8 mouse cellular contexts compared by ENCODE assay signal in the genomic region with DNA sequence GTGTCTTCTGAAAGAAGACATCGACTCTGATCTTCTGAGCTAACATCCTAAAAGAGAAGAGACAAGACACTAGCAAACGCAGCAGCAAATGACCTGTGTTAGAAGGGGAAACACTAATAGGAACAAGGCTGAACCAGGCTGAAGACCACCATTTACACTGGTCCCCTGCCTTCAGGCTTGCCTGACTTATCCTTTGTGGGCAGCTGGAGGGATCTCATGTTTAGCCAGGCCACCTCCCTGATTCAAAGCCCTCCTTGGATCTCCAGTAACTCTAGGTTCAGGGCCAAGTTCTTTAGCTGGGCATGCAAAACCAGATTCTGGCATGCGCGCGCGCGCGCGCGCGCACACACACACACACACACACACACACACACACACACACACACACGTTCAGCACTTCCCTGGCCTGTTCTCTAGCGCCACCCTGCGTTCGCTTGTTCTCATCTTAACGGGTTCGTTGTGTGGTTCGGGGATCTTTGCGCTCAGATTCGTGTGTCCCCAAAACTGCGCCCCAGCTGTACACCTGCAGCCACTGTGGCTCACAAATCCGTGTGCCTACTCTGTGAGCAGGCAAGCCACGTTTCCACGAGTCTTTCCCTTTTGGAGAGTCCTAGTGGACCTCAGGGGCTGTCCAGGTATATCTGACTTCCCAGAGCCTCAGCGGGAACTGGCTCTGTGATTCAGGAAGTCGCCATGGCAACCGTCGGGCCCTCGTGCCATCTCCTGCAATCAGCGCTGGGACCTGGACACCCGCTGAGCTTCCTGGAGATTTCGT. TPM values are rescaled to one million over a fixed set of nuclear protein-coding genes. Genes with fewer than 3 reads are reported as not detected.
A peak's percentile ranks its signal among the peaks of the same experiment; 100 is the strongest.
DNase-seq lines count a peak whose midpoint lies in the region; ATAC-seq and TF ChIP-seq lines count a peak whose summit lies in the region.

No protein-coding gene starts in this region.

- ATAC-seq in forebrain, embryonic 11.5 days (replicated peaks; ENCODE audit: low FRiP score): peak; percentile 71
- no peak for ATAC-seq in liver, embryonic 14.5 days (ENCODE audit: insufficient read depth)
- ATAC-seq in neural tube, embryonic 12.5 days (ENCODE audit: low FRiP score, low read depth): peak; percentile 65

- no peaks in the 10 kb centered on the region for H3K27me3 ChIP-seq in forebrain, embryonic 11.5 days (ENCODE audit: control insufficient read depth, insufficient read depth, low read length)
- H3K27me3 ChIP-seq in liver, embryonic 14.5 days (ENCODE audit: control insufficient read depth, insufficient read depth, low read length): no peaks in the 10 kb centered on the region
- H3K27me3 ChIP-seq in neural tube, embryonic 12.5 days (replicated peaks): 0 out of 2 replicates have a peak, but pooled peaks cover 6% of the 10 kb centered on the region

- TF ChIP-seq CTCF in liver, embryonic 14.5 days (IDR thresholded peaks at IDR 0.05; ENCODE audit: low read depth): peak; percentile 75

- H3K36me3 ChIP-seq in forebrain, embryonic 11.5 days (ENCODE audit: control insufficient read depth, insufficient read depth, low read length): no peaks in the 10 kb centered on the region
- no peaks in the 10 kb centered on the region for H3K36me3 ChIP-seq in liver, embryonic 14.5 days (replicated peaks; ENCODE audit: control insufficient read depth, insufficient read depth, low read depth)
- no peaks in the 10 kb centered on the region for H3K36me3 ChIP-seq in neural tube, embryonic 12.5 days

- no peak overlapping the region for H3K27ac ChIP-seq in brown adipose tissue, adult 24 weeks (replicated peaks; ENCODE audit: low read depth, low read length)
- H3K27ac ChIP-seq in forebrain, embryonic 11.5 days (ENCODE audit: low read depth, low read length): no peak overlapping the region
- H3K27ac ChIP-seq in liver, embryonic 14.5 days: no peak overlapping the region
- H3K27ac ChIP-seq in neural tube, embryonic 12.5 days: no peak overlapping the region

- peak; percentile 55 to 58 for DNase-seq in B cell, adult 2 months
- peak; percentile 88 for DNase-seq in forebrain, embryonic 11.5 days (ENCODE audit: low spot score)
- DNase-seq in heart, postnatal 10 days: peak; percentile 74 to 89
- DNase-seq in kidney, postnatal 4 days: peak; percentile 94
- DNase-seq in liver, embryonic 14.5 days (ENCODE audit: low read depth in 3 of 3, low spot score in 3 of 3): peak in 2 of 3 experiments; percentile 17 to 36
- peak; percentile 53 for DNase-seq in testis, postnatal 14 days (ENCODE audit: low spot score)

- no peaks in the 10 kb centered on the region for H3K9me3 ChIP-seq in forebrain, embryonic 11.5 days (ENCODE audit: control insufficient read depth, low read length)
- H3K9me3 ChIP-seq in liver, embryonic 14.5 days (ENCODE audit: control insufficient read depth, low read length): no peaks in the 10 kb centered on the region
- no peaks in the 10 kb centered on the region for H3K9me3 ChIP-seq in neural tube, embryonic 12.5 days

- H3K9ac ChIP-seq in forebrain, embryonic 11.5 days (ENCODE audit: low read length): peak overlapping the region; percentile 32; the same call in 1 of the 2 replicates
- H3K9ac ChIP-seq in liver, embryonic 14.5 days (replicated peaks): no peak overlapping the region
- no peak overlapping the region for H3K9ac ChIP-seq in neural tube, embryonic 12.5 days

- intact Hi-C loops in heart, postnatal 10 days (cut with DNase I): no loop called here

- WGBS in forebrain, embryonic 11.5 days: 9% methylated on average over 32 of the region's 32 CpGs
- 15% methylated on average over 32 of the region's 32 CpGs for WGBS in liver, embryonic 14.5 days (ENCODE audit: insufficient replicate concordance)
- WGBS in neural tube, embryonic 12.5 days: 10% methylated on average over 32 of the region's 32 CpGs

- H3K4me2 ChIP-seq in forebrain, embryonic 11.5 days (ENCODE audit: low read depth, low read length, severe bottlenecking): peak overlapping the region; percentile 56
- 0 out of 2 replicates have a peak overlapping the region, but pooled peaks have one; percentile 11 for H3K4me2 ChIP-seq in liver, embryonic 14.5 days (ENCODE audit: low read depth)
- peak overlapping the region; percentile 58 for H3K4me2 ChIP-seq in neural tube, embryonic 12.5 days (replicated peaks)

- TF ChIP-seq EP300 in liver, embryonic 14.5 days (IDR thresholded peaks at IDR 0.05; ENCODE audit: low read depth): no peak

- H3K4me1 ChIP-seq in brown adipose tissue, adult 24 weeks (ENCODE audit: control insufficient read depth, insufficient read depth, insufficient read length, low read length): peaks cover 14% of the 10 kb centered on the region
- H3K4me1 ChIP-seq in forebrain, embryonic 11.5 days (replicated peaks; ENCODE audit: control insufficient read depth, insufficient read depth, low read length): no peaks in the 10 kb centered on the region
- H3K4me1 ChIP-seq in liver, embryonic 14.5 days (replicated peaks; ENCODE audit: control insufficient read depth in 2 of 2, insufficient read depth in 2 of 2, low read length in 1 of 2): no peaks in the 10 kb centered on the region; a peak in 1 of 4 replicates
- H3K4me1 ChIP-seq in neural tube, embryonic 12.5 days: peaks cover 8% of the 10 kb centered on the region

- peak overlapping the region; percentile 18 for H3K4me3 ChIP-seq in brown adipose tissue, adult 24 weeks (ENCODE audit: insufficient read depth, low read depth, low read length)
- H3K4me3 ChIP-seq in forebrain, embryonic 11.5 days (ENCODE audit: low read depth, low read length): peak overlapping the region; percentile 19; the same call in 1 of the 2 replicates
- no peak overlapping the region for H3K4me3 ChIP-seq in liver, embryonic 14.5 days (ENCODE audit: insufficient read depth in 1 of 2, low read depth in 2 of 2, low read length in 2 of 2)
- H3K4me3 ChIP-seq in neural tube, embryonic 12.5 days: peak overlapping the region; percentile 11; the same call in 1 of the 2 replicates

RNA-seq across cellular contexts. Expression of a gene that starts 27.6 kb away (rescaled TPM):
- 607 and 660 TPM in 2 replicates for polyA plus RNA-seq in brown adipose tissue, adult 24 weeks (2012; ENCODE audit: insufficient read depth, insufficient read length, missing spikeins)
- polyA plus RNA-seq in forebrain, embryonic 11.5 days (2014; fragmentation: Nextera tagmentation; extraction: Ambion mirVana): 177 and 184 TPM in 2 replicates
- total RNA-seq in heart, postnatal 10 days (2021): 100 to 1,000 TPM; 550 to 581 TPM
- polyA plus RNA-seq in liver, embryonic 14.5 days (2012; rRNA removed): 45.4 and 56.1 TPM in 2 replicates
- polyA plus RNA-seq in liver, embryonic 14.5 days (2014; fragmentation: Nextera tagmentation; extraction: Ambion mirVana): 127 and 128 TPM in 2 replicates
- polyA plus RNA-seq in neural tube, embryonic 12.5 days (2016; fragmentation: Nextera tagmentation; extraction: Ambion mirVana): 202 and 212 TPM in 2 replicates

RNA-seq across cellular contexts. Expression of a gene that starts 27.7 kb away (rescaled TPM):
- polyA plus RNA-seq in brown adipose tissue, adult 24 weeks (2012; ENCODE audit: insufficient read depth, insufficient read length, missing spikeins): not detected in 2 replicates
- polyA plus RNA-seq in forebrain, embryonic 11.5 days (2014; fragmentation: Nextera tagmentation; extraction: Ambion mirVana): 0.47 and 0.68 TPM in 2 replicates
- not detected for total RNA-seq in heart, postnatal 10 days (2021)
- not detected in 2 replicates for polyA plus RNA-seq in liver, embryonic 14.5 days (2012; rRNA removed)
- polyA plus RNA-seq in liver, embryonic 14.5 days (2014; fragmentation: Nextera tagmentation; extraction: Ambion mirVana): not detected in 2 replicates
- 0.48 and 0.50 TPM in 2 replicates for polyA plus RNA-seq in neural tube, embryonic 12.5 days (2016; fragmentation: Nextera tagmentation; extraction: Ambion mirVana)

RNA-seq across cellular contexts. Expression of a gene that starts 41.9 kb away (rescaled TPM):
- 2.0 and 2.4 TPM in 2 replicates for polyA plus RNA-seq in brown adipose tissue, adult 24 weeks (2012; ENCODE audit: insufficient read depth, insufficient read length, missing spikeins)
- polyA plus RNA-seq in forebrain, embryonic 11.5 days (2014; fragmentation: Nextera tagmentation; extraction: Ambion mirVana): 2.3 and 2.5 TPM in 2 replicates
- 1 to 10 TPM; 1.8 to 2.5 TPM for total RNA-seq in heart, postnatal 10 days (2021)
- polyA plus RNA-seq in liver, embryonic 14.5 days (2012; rRNA removed): 0.83 and 1.5 TPM in 2 replicates
- polyA plus RNA-seq in liver, embryonic 14.5 days (2014; fragmentation: Nextera tagmentation; extraction: Ambion mirVana): 0.42 and 0.72 TPM in 2 replicates
- polyA plus RNA-seq in neural tube, embryonic 12.5 days (2016; fragmentation: Nextera tagmentation; extraction: Ambion mirVana): 5.4 and 6.0 TPM in 2 replicates

Comparison
In these comparisons a context has a peak if more than half of its experiments do, and no peak if none do; other contexts are left out.
1. DNase-seq: peak in every context shown above with its lines; median percentile 94 in kidney, postnatal 4 days; 88 in forebrain, embryonic 11.5 days; 82 in heart, postnatal 10 days; 56 in B cell, adult 2 months; 53 in testis, postnatal 14 days; 26 in liver, embryonic 14.5 days.
2. H3K4me3 ChIP-seq: peak in brown adipose tissue, adult 24 weeks (single experiment), forebrain, embryonic 11.5 days (single experiment) and neural tube, embryonic 12.5 days (single experiment); none in liver, embryonic 14.5 days (0 of 2).
3. Peak in every context shown above with its lines, with median percentiles within 50 percentile points of each other: H3K4me2 ChIP-seq.